Mouse (Mus musculus) T-cell, adult 66 days (primary cell): ENCODE results near the gene Chst2. TPM values are rescaled to one million over a fixed set of nuclear protein-coding genes. Genes with fewer than 3 reads are reported as not detected.

Experiments used
- total RNA-seq, 2 experiments: library from RNA; stranded (reverse); gene quantifications; 3 replicates in 1 of 2; 4 replicates in 1 of 2; pipeline ENCODE4 v1.2.4; 2023

Gene Chst2
- 1 to 10 TPM; 1.6 to 2.3 TPM for total RNA-seq

GRCm38 (mm10) chr9:95406571-95407561 lies at the start of gene Chst2:
Gene Chst2, minus strand, starts transcription at chr9:95406722.

Other genes starting within 250 kb of the Chst2 start
- 100 to 1,000 TPM in 1 of 2 experiments, 10 to 100 TPM in 1; 94.9 to 113 TPM for gene U2surp, start 105.3 kb upstream of the Chst2 start, total RNA-seq
- under 1 TPM; 0.12 to 0.32 TPM for gene Paqr9, start 152.9 kb upstream of the Chst2 start, total RNA-seq
- gene Pcolce2, start 230.9 kb upstream of the Chst2 start, total RNA-seq = under 1 TPM in 1 of 2 experiments, not detected in 1; 0.20 TPM